Mouse (Mus musculus) kidney, adult 2 months (tissue): ENCODE data around the gene Pycr1.

Source experiments
- CTCF ChIP-seq: fragments of 200-500 bp; conservative IDR thresholded peaks from 2 replicates; pipeline ENCODE4 v1.5.1; 2011; ENCODE audit warnings: low read depth, mild to moderate bottlenecking, control low read depth, low read length, moderate library complexity, mixed read lengths; ENCODE audit not compliant: insufficient read depth, insufficient read length
- POLR2A ChIP-seq: fragments of 200-500 bp; IDR thresholded peaks from one replicate; pipeline ENCODE4 v1.6.1; 2011; ENCODE audit warnings: low read depth, low read length, control low read depth

- TF ChIP-seq POLR2A, result no peak
- TF ChIP-seq CTCF, result no peak
These were observed 35.1 kb downstream of the Pycr1 start, which contains the start of gene Npb for GRCm38 (mm10) chr11:120608241-120609034.
